Comparison of ENCODE assay signal across 16 mouse cellular contexts in the genomic region with DNA sequence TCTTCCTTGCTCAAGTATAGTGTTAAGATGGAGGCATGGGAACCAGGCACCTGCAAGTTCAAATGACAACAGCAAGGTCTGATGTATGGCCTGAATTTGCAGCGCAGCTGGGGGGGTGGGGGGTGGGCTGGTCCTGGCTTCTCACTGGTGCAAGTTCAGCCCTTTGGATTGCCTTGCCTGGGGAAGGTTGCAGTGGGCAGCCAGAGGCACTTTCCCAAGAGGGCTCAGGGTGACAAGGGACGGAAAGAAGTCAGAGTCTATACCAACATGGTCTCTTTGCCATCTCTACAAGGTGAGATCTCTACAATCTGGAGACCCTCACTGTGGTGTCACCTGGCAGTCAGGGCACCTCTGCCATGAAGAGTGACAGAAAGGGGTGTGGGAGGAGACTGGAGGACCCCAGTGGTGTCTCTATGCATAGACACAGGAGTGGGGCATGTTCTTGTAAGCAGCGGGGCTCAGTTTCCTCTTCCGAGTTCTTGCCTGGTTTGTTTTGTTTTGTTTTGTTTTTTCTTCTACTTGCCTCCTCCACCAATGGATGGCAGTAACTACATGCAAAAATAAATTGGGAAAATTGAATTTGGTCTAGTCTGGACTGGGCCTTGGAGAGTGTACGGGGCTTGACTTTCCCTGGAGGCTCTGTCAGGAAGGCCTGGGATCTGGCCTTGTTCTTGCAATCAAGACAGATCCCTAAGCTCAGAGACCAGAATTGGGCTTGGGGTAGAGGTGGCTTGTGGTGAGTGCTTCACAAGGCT.
DNase-seq lines count a peak whose midpoint lies in the region; ATAC-seq and TF ChIP-seq lines count a peak whose summit lies in the region.
"Had no signal": no experiment of that assay in that cellular context is flagged by ENCODE, and none has a peak within 500 bp of the region (broad histone marks: within the 10 kb centered on the region; RNA-seq: fewer than 3 reads in every experiment).

No protein-coding gene starts in this region.

- TF ChIP-seq CTCF in layer of hippocampus, adult 2 months (conservative IDR thresholded peaks at IDR 0.05): peak; percentile 53
- TF ChIP-seq CTCF in brain, embryonic 14.5 days (IDR thresholded peaks at IDR 0.05; ENCODE audit: borderline replicate concordance, extremely low read depth, insufficient read depth, insufficient read length): no peak

- no peaks in the 10 kb centered on the region for H3K36me3 ChIP-seq in forebrain, embryonic 16.5 days (ENCODE audit: control insufficient read depth, insufficient read depth)
- no peaks in the 10 kb centered on the region for H3K36me3 ChIP-seq in forebrain, embryonic 13.5 days (ENCODE audit: poor library complexity, severe bottlenecking)
- H3K36me3 ChIP-seq in midbrain, embryonic 15.5 days (replicated peaks): no peaks in the 10 kb centered on the region
- H3K36me3 ChIP-seq: embryonic facial prominence, embryonic 15.5 days; G1E; kidney, embryonic 15.5 days; limb, embryonic 10.5 days; midbrain, embryonic 12.5 days; neural tube, embryonic 12.5 days had no signal

- no peak for TF ChIP-seq POLR2A in brain, embryonic 14.5 days (IDR thresholded peaks at IDR 0.05; ENCODE audit: borderline replicate concordance, extremely low read depth, insufficient read depth, insufficient read length, poor library complexity, severe bottlenecking)

- DNase-seq in layer of hippocampus, adult 2 months (ENCODE audit: low spot score in 2 of 2): no peak
- DNase-seq in layer of hippocampus, adult 11-12 months (ENCODE audit: low spot score): no peak
- peak; percentile 34 for DNase-seq in brain, embryonic 14.5 days (ENCODE audit: low read depth)
- DNase-seq in adrenal gland, adult 18-20 months (ENCODE audit: low spot score in 2 of 2): no peak
- DNase-seq: layer of hippocampus, postnatal 36 days; thymus, postnatal 4 days had no signal

- H3K27ac ChIP-seq in forebrain, embryonic 16.5 days (ENCODE audit: low read length): no peak overlapping the region
- H3K27ac ChIP-seq in forebrain, embryonic 13.5 days: no peak overlapping the region
- H3K27ac ChIP-seq in layer of hippocampus, adult 2 months: no peak overlapping the region
- no peak overlapping the region; the same call in 1 of the 2 replicates for H3K27ac ChIP-seq in midbrain, embryonic 15.5 days
- H3K27ac ChIP-seq: embryonic facial prominence, embryonic 15.5 days; kidney, embryonic 15.5 days; limb, embryonic 10.5 days; liver, embryonic 14.5 days; midbrain, embryonic 12.5 days; neural tube, embryonic 12.5 days had no signal

- 0 out of 2 replicates have a peak, but pooled peaks cover 6% of the 10 kb centered on the region for H3K4me1 ChIP-seq in forebrain, embryonic 16.5 days (replicated peaks; ENCODE audit: control insufficient read depth, insufficient read depth, low read length)
- H3K4me1 ChIP-seq in forebrain, embryonic 13.5 days: peaks cover 5% of the 10 kb centered on the region; the same call in 1 of the 2 replicates
- 0 out of 2 replicates have a peak, but pooled peaks cover 8% of the 10 kb centered on the region for H3K4me1 ChIP-seq in midbrain, embryonic 15.5 days
- H3K4me1 ChIP-seq: embryonic facial prominence, embryonic 15.5 days; limb, embryonic 10.5 days; neural tube, embryonic 12.5 days had no signal

- no peak overlapping the region for H3K4me2 ChIP-seq in forebrain, embryonic 16.5 days (ENCODE audit: low read length)
- no peak overlapping the region for H3K4me2 ChIP-seq in forebrain, embryonic 13.5 days
- no peak overlapping the region for H3K4me2 ChIP-seq in midbrain, embryonic 15.5 days
- H3K4me2 ChIP-seq: embryonic facial prominence, embryonic 15.5 days; kidney, embryonic 15.5 days; midbrain, embryonic 12.5 days; neural tube, embryonic 12.5 days had no signal

- peak; percentile 34 for ATAC-seq in forebrain, embryonic 16.5 days
- ATAC-seq in forebrain, embryonic 13.5 days: no peak
- 0 out of 2 replicates have a peak, but pooled peaks have one; percentile 29 for ATAC-seq in midbrain, embryonic 15.5 days (replicated peaks)

- H3K4me3 ChIP-seq in forebrain, embryonic 16.5 days (replicated peaks; ENCODE audit: low read length): no peak overlapping the region
- H3K4me3 ChIP-seq in forebrain, embryonic 13.5 days: no peak overlapping the region
- no peak overlapping the region for H3K4me3 ChIP-seq in layer of hippocampus, adult 2 months
- no peak overlapping the region for H3K4me3 ChIP-seq in midbrain, embryonic 15.5 days
- H3K4me3 ChIP-seq: embryonic facial prominence, embryonic 15.5 days; kidney, embryonic 15.5 days; limb, embryonic 10.5 days; midbrain, embryonic 12.5 days; neural tube, embryonic 12.5 days had no signal

- no peak overlapping the region for H3K9ac ChIP-seq in forebrain, embryonic 16.5 days (replicated peaks; ENCODE audit: low read depth, low read length)
- no peak overlapping the region for H3K9ac ChIP-seq in forebrain, embryonic 13.5 days
- no peak overlapping the region for H3K9ac ChIP-seq in midbrain, embryonic 15.5 days
- H3K9ac ChIP-seq: embryonic facial prominence, embryonic 15.5 days; kidney, embryonic 15.5 days; liver, embryonic 14.5 days; midbrain, embryonic 12.5 days; neural tube, embryonic 12.5 days had no signal

- H3K9me3 ChIP-seq in forebrain, embryonic 16.5 days (ENCODE audit: control insufficient read depth, low read length): no peaks in the 10 kb centered on the region
- H3K9me3 ChIP-seq in forebrain, embryonic 13.5 days (replicated peaks): no peaks in the 10 kb centered on the region
- no peaks in the 10 kb centered on the region for H3K9me3 ChIP-seq in midbrain, embryonic 15.5 days
- H3K9me3 ChIP-seq: embryonic facial prominence, embryonic 15.5 days; G1E; kidney, embryonic 15.5 days; limb, embryonic 10.5 days; midbrain, embryonic 12.5 days; neural tube, embryonic 12.5 days had no signal

- 91% methylated on average over 5 of the region's 5 CpGs for WGBS in forebrain, embryonic 16.5 days
- WGBS in forebrain, embryonic 13.5 days: 84% methylated on average over 5 of the region's 5 CpGs
- WGBS in midbrain, embryonic 15.5 days: 86% methylated on average over 5 of the region's 5 CpGs

- H3K27me3 ChIP-seq in forebrain, embryonic 16.5 days (replicated peaks; ENCODE audit: control insufficient read depth, insufficient read depth, low read length): no peaks in the 10 kb centered on the region
- no peaks in the 10 kb centered on the region for H3K27me3 ChIP-seq in forebrain, embryonic 13.5 days
- no peaks in the 10 kb centered on the region for H3K27me3 ChIP-seq in midbrain, embryonic 15.5 days (replicated peaks)
- H3K27me3 ChIP-seq: embryonic facial prominence, embryonic 15.5 days; kidney, embryonic 15.5 days; midbrain, embryonic 12.5 days; neural tube, embryonic 12.5 days had no signal
